Mouse (Mus musculus): ENCODE results near the gene Pld3. TPM values are rescaled to one million over a fixed set of nuclear protein-coding genes. Genes with fewer than 3 reads are reported as not detected.

Pld3 gene
- total RNA-seq, 1 experiment = 77.9 TPM

GRCm38 (mm10) chr7:27493450-27493849 is 59.6 kb downstream of the Pld3 start:
- in situ Hi-C loops (cut with MboI; ENCODE audit: low sequenced_read_pairs in 2 of 2, unreplicated experiment in 2 of 2) = no loop called here
- no peak overlapping the region for H3K27ac ChIP-seq (ENCODE audit: insufficient read depth, low read depth, low read length, poor library complexity, severe bottlenecking)
- no peak overlapping the region for H3K9ac ChIP-seq (ENCODE audit: insufficient read depth, low read depth, low read length, poor library complexity, severe bottlenecking)
- TF ChIP-seq ZNF384 (IDR thresholded peaks at IDR 0.05; ENCODE audit: low read depth, low read length) (no peak), ZC3H11A (IDR thresholded peaks at IDR 0.05; ENCODE audit: borderline replicate concordance, low read depth, low read length) (no peak)
- peaks cover under 1 to 31% of the 10 kb centered on the region in 2 experiments; a peak in 3 of 4 replicates for H3K4me1 ChIP-seq (ENCODE audit: control insufficient read depth in 2 of 2, insufficient read depth in 2 of 2, low read length in 2 of 2, poor library complexity in 1 of 2)
- H3K36me3 ChIP-seq (ENCODE audit: control insufficient read depth, insufficient read depth, low read length, poor library complexity, severe bottlenecking) = peaks cover 8% of the 10 kb centered on the region
- H3K9me3 ChIP-seq (ENCODE audit: control insufficient read depth, insufficient read depth, low read depth, low read length) = no peaks in the 10 kb centered on the region
- no peak overlapping the region for H3K4me3 ChIP-seq (ENCODE audit: insufficient read depth in 1 of 2, low read depth in 1 of 2, low read length in 2 of 2, poor library complexity in 1 of 2, severe bottlenecking in 1 of 2)
- DNase-seq (ENCODE audit: low read depth, low spot score) = no peak

- H3K27ac ChIP-seq (ENCODE audit: insufficient read depth, low read depth, low read length, poor library complexity, severe bottlenecking) = no peak overlapping the region
- H3K9me3 ChIP-seq (ENCODE audit: control insufficient read depth, insufficient read depth, low read depth, low read length) = no peaks in the 10 kb centered on the region
- H3K4me3 ChIP-seq (ENCODE audit: insufficient read depth in 1 of 2, low read depth in 1 of 2, low read length in 2 of 2, poor library complexity in 1 of 2, severe bottlenecking in 1 of 2) = no peak overlapping the region
- TF ChIP-seq ZNF384 (IDR thresholded peaks at IDR 0.05; ENCODE audit: low read depth, low read length) = no peak
- TF ChIP-seq HCFC1 (IDR thresholded peaks at IDR 0.05; ENCODE audit: borderline replicate concordance, insufficient read depth, low read length) = no peak
- TF ChIP-seq CHD2 (IDR thresholded peaks at IDR 0.05; ENCODE audit: low read depth, low read length) = no peak
- TF ChIP-seq ZC3H11A (IDR thresholded peaks at IDR 0.05; ENCODE audit: borderline replicate concordance, low read depth, low read length) = no peak
- no peak for DNase-seq (ENCODE audit: low read depth, low spot score)
- peaks cover 0 to 31% of the 10 kb centered on the region in 2 experiments; a peak in 2 of 4 replicates for H3K4me1 ChIP-seq (ENCODE audit: control insufficient read depth in 2 of 2, insufficient read depth in 2 of 2, low read length in 2 of 2, poor library complexity in 1 of 2)
- H3K36me3 ChIP-seq (ENCODE audit: control insufficient read depth, insufficient read depth, low read length, poor library complexity, severe bottlenecking) = peaks cover 8% of the 10 kb centered on the region
- no peak overlapping the region for H3K9ac ChIP-seq (ENCODE audit: insufficient read depth, low read depth, low read length, poor library complexity, severe bottlenecking)
- in situ Hi-C loops (cut with MboI; ENCODE audit: low sequenced_read_pairs in 2 of 2, unreplicated experiment in 2 of 2) = no loop called here
Measured at GRCm38 (mm10) chr7:27493022-27493421, 60.0 kb downstream of the Pld3 start.

GRCm38 (mm10) chr7:27491856-27492255 is 61.2 kb downstream of the Pld3 start:
- in situ Hi-C loops (cut with MboI; ENCODE audit: low sequenced_read_pairs in 2 of 2, unreplicated experiment in 2 of 2) = no loop called here
- peaks cover 0 to 24% of the 10 kb centered on the region in 2 experiments; a peak in 2 of 4 replicates for H3K4me1 ChIP-seq (ENCODE audit: control insufficient read depth in 2 of 2, insufficient read depth in 2 of 2, low read length in 2 of 2, poor library complexity in 1 of 2)
- H3K9ac ChIP-seq (ENCODE audit: insufficient read depth, low read depth, low read length, poor library complexity, severe bottlenecking) = peak overlapping the region; percentile 33; the same call in 1 of the 2 replicates
- H3K27ac ChIP-seq (ENCODE audit: insufficient read depth, low read depth, low read length, poor library complexity, severe bottlenecking) = peak overlapping the region; percentile 19; the same call in 1 of the 2 replicates
- peaks cover 8% of the 10 kb centered on the region for H3K36me3 ChIP-seq (ENCODE audit: control insufficient read depth, insufficient read depth, low read length, poor library complexity, severe bottlenecking)
- no peak for DNase-seq (ENCODE audit: low read depth, low spot score)
- H3K9me3 ChIP-seq (ENCODE audit: control insufficient read depth, insufficient read depth, low read depth, low read length) = no peaks in the 10 kb centered on the region
- no peak for TF ChIP-seq MAFK (IDR thresholded peaks at IDR 0.05; ENCODE audit: insufficient read depth, low read depth, low read length)
- no peak for TF ChIP-seq HCFC1 (IDR thresholded peaks at IDR 0.05; ENCODE audit: borderline replicate concordance, insufficient read depth, low read length)
- no peak for TF ChIP-seq ZNF384 (IDR thresholded peaks at IDR 0.05; ENCODE audit: low read depth, low read length)
- TF ChIP-seq CHD2 (IDR thresholded peaks at IDR 0.05; ENCODE audit: low read depth, low read length) = no peak
- no peak for TF ChIP-seq ZC3H11A (IDR thresholded peaks at IDR 0.05; ENCODE audit: borderline replicate concordance, low read depth, low read length)
- H3K4me3 ChIP-seq (ENCODE audit: insufficient read depth in 1 of 2, low read depth in 1 of 2, low read length in 2 of 2, poor library complexity in 1 of 2, severe bottlenecking in 1 of 2) = no peak overlapping the region

- TF ChIP-seq CHD2 (IDR thresholded peaks at IDR 0.05; ENCODE audit: low read depth, low read length) = no peak
- peak; percentile 91 for TF ChIP-seq ZNF384 (IDR thresholded peaks at IDR 0.05; ENCODE audit: low read depth, low read length)
Measured at GRCm38 (mm10) chr7:27490543-27491329, 62.3 kb downstream of the Pld3 start.

GRCm38 (mm10) chr7:27490227-27490542 is 62.8 kb downstream of the Pld3 start:
- in situ Hi-C loops (cut with MboI; ENCODE audit: low sequenced_read_pairs in 2 of 2, unreplicated experiment in 2 of 2) = no loop called here
- Histone ChIP-seq H3K27ac (ENCODE audit: insufficient read depth, low read depth, low read length, poor library complexity, severe bottlenecking) (peak overlapping the region; percentile 89), H3K36me3 (ENCODE audit: control insufficient read depth, insufficient read depth, low read length, poor library complexity, severe bottlenecking) (peaks cover 8% of the 10 kb centered on the region), H3K9ac (ENCODE audit: insufficient read depth, low read depth, low read length, poor library complexity, severe bottlenecking) (peak overlapping the region; percentile 62), H3K9me3 (ENCODE audit: control insufficient read depth, insufficient read depth, low read depth, low read length) (no peaks in the 10 kb centered on the region), H3K4me3 (ENCODE audit: insufficient read depth in 1 of 2, low read depth in 1 of 2, low read length in 2 of 2, poor library complexity in 1 of 2, severe bottlenecking in 1 of 2) (peak overlapping the region; percentile 57 to 60), H3K4me1 (ENCODE audit: control insufficient read depth in 2 of 2, insufficient read depth in 2 of 2, low read length in 2 of 2, poor library complexity in 1 of 2) (peaks cover 0 to 24% of the 10 kb centered on the region in 2 experiments; a peak in 2 of 4 replicates)
- no peak for DNase-seq (ENCODE audit: low read depth, low spot score)
- TF ChIP-seq MAFK (IDR thresholded peaks at IDR 0.05; ENCODE audit: insufficient read depth, low read depth, low read length) = no peak
- no peak for TF ChIP-seq ZNF384 (IDR thresholded peaks at IDR 0.05; ENCODE audit: low read depth, low read length)
- no peak for TF ChIP-seq ZC3H11A (IDR thresholded peaks at IDR 0.05; ENCODE audit: borderline replicate concordance, low read depth, low read length)
- no peak for TF ChIP-seq CHD2 (IDR thresholded peaks at IDR 0.05; ENCODE audit: low read depth, low read length)
- no peak for TF ChIP-seq HCFC1 (IDR thresholded peaks at IDR 0.05; ENCODE audit: borderline replicate concordance, insufficient read depth, low read length)

More at GRCm38 (mm10) chr7:27490543-27491329, 62.3 kb downstream of the Pld3 start:
- no peaks in the 10 kb centered on the region for H3K9me3 ChIP-seq (ENCODE audit: control insufficient read depth, insufficient read depth, low read depth, low read length)
- peaks cover 8% of the 10 kb centered on the region for H3K36me3 ChIP-seq (ENCODE audit: control insufficient read depth, insufficient read depth, low read length, poor library complexity, severe bottlenecking)
- peaks cover 0 to 24% of the 10 kb centered on the region in 2 experiments; a peak in 2 of 4 replicates for H3K4me1 ChIP-seq (ENCODE audit: control insufficient read depth in 2 of 2, insufficient read depth in 2 of 2, low read length in 2 of 2, poor library complexity in 1 of 2)
- in situ Hi-C loops (cut with MboI; ENCODE audit: low sequenced_read_pairs in 2 of 2, unreplicated experiment in 2 of 2) = no loop called here
- H3K27ac ChIP-seq (ENCODE audit: insufficient read depth, low read depth, low read length, poor library complexity, severe bottlenecking) = peak overlapping the region; percentile 89
- DNase-seq (ENCODE audit: low read depth, low spot score) = no peak
- peak overlapping the region; percentile 57 to 65 for H3K4me3 ChIP-seq (ENCODE audit: insufficient read depth in 1 of 2, low read depth in 1 of 2, low read length in 2 of 2, poor library complexity in 1 of 2, severe bottlenecking in 1 of 2)
- H3K9ac ChIP-seq (ENCODE audit: insufficient read depth, low read depth, low read length, poor library complexity, severe bottlenecking) = peak overlapping the region; percentile 76
